Comparison of ENCODE assay signal across 23 mouse cellular contexts in genomic region chr5:49682156-49682555, GRCm38 (mm10).
"Had no signal": no experiment of that assay in that cellular context is flagged by ENCODE, and none has a peak within 500 bp of the region (broad histone marks: within the 10 kb centered on the region; RNA-seq: fewer than 3 reads in every experiment).

No protein-coding gene starts in this region.

- H3K4me3 ChIP-seq: heart, adult 2 months; heart, embryonic 13.5 days; heart, embryonic 15.5 days; hindbrain, embryonic 13.5 days; intestine, embryonic 15.5 days; left cerebral cortex, adult 2 months; limb, embryonic 10.5 days; limb, embryonic 12.5 days; liver, embryonic 13.5 days had no signal

- H3K27ac ChIP-seq: heart, adult 2 months; heart, embryonic 13.5 days; heart, embryonic 15.5 days; hindbrain, embryonic 13.5 days; intestine, embryonic 15.5 days; left cerebral cortex, adult 2 months; limb, embryonic 10.5 days; limb, embryonic 12.5 days; liver, embryonic 13.5 days had no signal

- ATAC-seq: inflammation-experienced regulatory T-cells, adult 6 months; intestine, embryonic 15.5 days; intestine, postnatal 0 days had no signal

- DNase-seq: gastrocnemius, postnatal 14 days; gastrocnemius, postnatal 36 days; heart, adult 11 months; heart, adult 2 months; heart, postnatal 14 days; heart, postnatal 36 days; kidney, adult 18-20 months; kidney, adult 8-10 months; kidney, postnatal 10 days; kidney, postnatal 25 days; kidney, postnatal 4 days; layer of hippocampus, adult 9-11 months; liver; liver, embryonic 13.5 days had no signal
